Mouse (Mus musculus): ENCODE data around the gene Hip1.

GRCm38 (mm10) chr5:135544865-135545797, at the start of gene Hip1:
- TF ChIP-seq CTCF (IDR thresholded peaks at IDR 0.05; ENCODE audit: low read depth, low read length) (no peak), POLR2AphosphoS5 (IDR thresholded peaks at IDR 0.05; ENCODE audit: insufficient replicate concordance, low read depth, low read length) (no peak), TAL1 (conservative IDR thresholded peaks at IDR 0.05; ENCODE audit: low read depth, low read length) (no peak), GATA1 (IDR thresholded peaks at IDR 0.05; ENCODE audit: borderline replicate concordance, low read length) (no peak)
